Mouse (Mus musculus) forebrain, embryonic 10.5 days (tissue): Measurements from ENCODE around the gene Tas2r119. TPM values are rescaled to one million over a fixed set of nuclear protein-coding genes. Genes with fewer than 3 reads are reported as not detected.

ENCODE experiments used
- polyA plus RNA-seq: library from polyadenylated mRNA; unstranded; fragments of >200 nt; fragmentation: Nextera tagmentation; extraction: Ambion mirVana; gene quantifications from 2 replicates; pipeline ENCODE4 v1.2.1, GENCODE M21; 2016

The Tas2r119 gene
- polyA plus RNA-seq, 1 experiment from 2014 or later: not detected

Other genes starting within 250 kb of the Tas2r119 start
- gene Sema5a, start 67.5 kb downstream of the Tas2r119 start, polyA plus RNA-seq: 6.9 and 8.3 TPM in 2 replicates